Mouse (Mus musculus) G1E (cell line): ENCODE data around the gene Fosl1. TPM values are rescaled to one million over a fixed set of nuclear protein-coding genes. Genes with fewer than 3 reads are reported as not detected.
A peak's percentile ranks its signal among the peaks of the same experiment; 100 is the strongest.

Source experiments
- ATAC-seq: 2 replicates; pipeline ENCODE4 v1.8.0; 2016; ENCODE audit warnings: mild to moderate bottlenecking; ENCODE audit not compliant: insufficient number of reproducible peaks, poor library complexity, low FRiP score, severe bottlenecking; ENCODE audit errors: extremely low read depth
- DNase-seq: peaks from one replicate; pipeline ENCODE4 v3.0.0; 2012; ENCODE audit warnings: low spot score
- H3K27me3 ChIP-seq: 2 replicates; pipeline ENCODE4 v1.6.1; 2012; ENCODE audit warnings: mild to moderate bottlenecking, low read length, inconsistent platforms; ENCODE audit not compliant: insufficient read depth
- H3K36me3 ChIP-seq: replicated peaks from 2 replicates; pipeline ENCODE3; 2012; ENCODE audit warnings: mild to moderate bottlenecking, inconsistent platforms
- H3K4me1 ChIP-seq: 2 replicates; pipeline ENCODE4 v1.6.1; 2012; ENCODE audit warnings: low read depth, low read length, inconsistent platforms, mixed read lengths; ENCODE audit not compliant: insufficient read depth
- H3K4me3 ChIP-seq: 2 replicates; pipeline ENCODE4 v1.5.1; 2012; ENCODE audit warnings: low read depth, mild to moderate bottlenecking, inconsistent platforms, low read length, moderate library complexity, mixed read lengths
- H3K9me3 ChIP-seq: replicated peaks from 2 replicates; pipeline ENCODE4 v1.6.1; 2012; ENCODE audit warnings: inconsistent platforms
- CTCF ChIP-seq: IDR thresholded peaks from 2 replicates; pipeline ENCODE4 v1.5.1; 2012; ENCODE audit warnings: low read depth, low read length, inconsistent platforms, mixed read lengths
- GATA1 ChIP-seq: IDR thresholded peaks from 2 replicates; pipeline ENCODE4 v1.6.1; 2012; ENCODE audit warnings: borderline replicate concordance, low read length, inconsistent platforms, mixed read lengths
- GATA2 ChIP-seq: IDR thresholded peaks from 2 replicates; pipeline ENCODE4 v1.6.1; 2012; ENCODE audit warnings: low read depth, low read length, inconsistent platforms, borderline replicate concordance
- POLR2AphosphoS5 ChIP-seq: IDR thresholded peaks from 2 replicates; pipeline ENCODE4 v1.6.1; 2012; ENCODE audit warnings: low read depth, low read length, inconsistent platforms; ENCODE audit not compliant: insufficient replicate concordance
- TAL1 ChIP-seq: conservative IDR thresholded peaks from 2 replicates; pipeline ENCODE4 v1.6.1; 2012; ENCODE audit warnings: low read depth, low read length, inconsistent platforms, mixed read lengths
- polyA plus RNA-seq: library from polyadenylated mRNA; stranded (reverse); fragments of >175 nt; gene quantifications from 2 replicates; pipeline ENCODE4 v1.2.3, GENCODE M21; 2012
- total RNA-seq, 2 experiments: library from RNA; stranded (forward) in 1 of 2; stranded (reverse) in 1 of 2; fragments of 200-1000 nt in 1 of 2; fragments of >200 nt in 1 of 2; fragmentation: Nextera tagmentation in 1 of 2; gene quantifications; 2 replicates each; pipeline ENCODE4 v1.2.3; 2014 to 2017

The Fosl1 gene
- total and polyA plus RNA-seq, 3 experiments = 0.90 to 3.4 (median 1.9) TPM

DNA sequence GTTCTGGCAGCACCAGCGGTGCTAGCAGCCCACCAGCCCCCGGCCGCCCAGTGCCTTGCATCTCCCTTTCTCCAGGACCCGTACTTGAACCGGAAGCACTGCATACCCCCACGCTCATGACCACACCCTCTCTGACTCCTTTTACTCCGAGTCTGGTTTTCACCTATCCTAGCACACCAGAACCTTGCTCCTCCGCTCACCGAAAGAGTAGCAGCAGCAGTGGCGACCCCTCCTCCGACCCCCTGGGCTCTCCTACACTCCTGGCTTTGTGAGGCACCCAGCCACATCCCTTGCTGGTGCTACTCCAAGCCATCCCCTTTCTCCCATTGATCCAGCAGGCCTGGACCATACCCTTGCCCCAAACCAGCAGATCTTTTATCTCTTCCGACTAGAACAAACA lies 7.7 kb downstream of the Fosl1 start:
- TF ChIP-seq GATA1 (no peak), POLR2AphosphoS5 (no peak), CTCF (no peak), TAL1 (no peak), GATA2 (no peak)
- Histone ChIP-seq H3K4me1 (peaks cover 61% of the 10 kb centered on the region), H3K4me3 (peak overlapping the region; percentile 20; the same call in 1 of the 2 replicates), H3K36me3 (peaks cover 58% of the 10 kb centered on the region), H3K27me3 (no peaks in the 10 kb centered on the region), H3K9me3 (no peaks in the 10 kb centered on the region)
- DNase-seq = no peak
- no peak for ATAC-seq

DNA sequence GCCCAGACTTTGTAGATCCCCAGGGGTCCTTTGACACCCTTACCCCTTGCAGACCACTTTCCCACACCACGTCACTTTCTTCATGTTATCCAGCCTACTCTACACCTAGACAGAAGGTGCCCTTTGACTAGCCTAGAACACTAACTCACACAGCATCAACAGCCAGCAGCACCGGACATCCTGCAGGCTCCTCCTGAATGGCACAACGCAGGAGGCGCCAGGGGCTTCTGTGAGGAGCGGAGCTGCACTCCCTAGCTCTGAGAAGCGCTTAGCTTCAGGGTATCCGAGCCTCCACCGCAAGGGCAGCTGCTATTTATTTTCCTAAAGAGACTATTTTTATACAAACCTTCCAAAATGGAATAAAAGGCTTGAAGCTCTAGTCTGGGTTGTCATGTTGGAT lies 8.2 kb downstream of the Fosl1 start:
- DNase-seq (no peak), ATAC-seq (no peak)
- H3K9me3 ChIP-seq = no peaks in the 10 kb centered on the region
- H3K4me1 ChIP-seq = peaks cover 62% of the 10 kb centered on the region
- H3K27me3 ChIP-seq = no peaks in the 10 kb centered on the region
- H3K4me3 ChIP-seq = peak overlapping the region; percentile 49; the same call in 1 of the 2 replicates
- H3K36me3 ChIP-seq = peaks cover 53% of the 10 kb centered on the region
- no peak for TF ChIP-seq GATA2
- TF ChIP-seq TAL1 = no peak

DNA sequence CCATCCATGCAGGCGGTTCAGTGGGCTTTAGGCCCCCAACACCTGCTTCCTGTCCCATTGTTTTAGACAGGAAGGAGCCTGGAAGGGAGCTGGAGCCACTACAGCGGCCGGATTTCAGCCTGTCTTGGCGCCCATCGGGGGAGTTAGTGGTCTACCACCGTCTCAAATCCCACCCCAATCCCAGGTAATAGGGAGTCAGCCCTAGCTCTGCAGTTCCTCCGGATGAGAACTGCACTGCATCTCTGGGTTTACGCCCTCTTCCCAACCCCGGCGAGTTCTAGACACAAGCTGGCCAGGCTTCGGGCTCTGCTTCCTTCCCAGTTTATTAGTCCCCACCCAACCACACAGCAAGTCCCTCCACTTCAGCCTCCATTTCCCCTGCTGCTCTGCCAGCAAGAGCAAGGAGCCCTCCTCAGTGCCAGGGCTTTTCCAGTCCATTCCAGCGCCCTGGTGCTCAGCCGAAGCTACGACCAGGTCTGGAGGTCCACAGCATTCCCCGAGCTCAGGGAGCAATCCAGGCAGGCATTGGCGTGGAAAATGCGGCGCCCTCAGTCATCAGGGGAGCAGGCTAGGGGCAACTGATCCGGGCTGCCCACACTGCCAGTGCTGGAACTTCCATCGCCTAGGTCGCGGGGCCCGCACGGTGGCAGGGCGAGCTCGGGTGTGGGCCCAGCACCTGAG lies 9.0 kb downstream of the Fosl1 start:
- peak; percentile 50 for DNase-seq
- H3K36me3 ChIP-seq = peaks cover 48% of the 10 kb centered on the region
- no peak for ATAC-seq

DNA sequence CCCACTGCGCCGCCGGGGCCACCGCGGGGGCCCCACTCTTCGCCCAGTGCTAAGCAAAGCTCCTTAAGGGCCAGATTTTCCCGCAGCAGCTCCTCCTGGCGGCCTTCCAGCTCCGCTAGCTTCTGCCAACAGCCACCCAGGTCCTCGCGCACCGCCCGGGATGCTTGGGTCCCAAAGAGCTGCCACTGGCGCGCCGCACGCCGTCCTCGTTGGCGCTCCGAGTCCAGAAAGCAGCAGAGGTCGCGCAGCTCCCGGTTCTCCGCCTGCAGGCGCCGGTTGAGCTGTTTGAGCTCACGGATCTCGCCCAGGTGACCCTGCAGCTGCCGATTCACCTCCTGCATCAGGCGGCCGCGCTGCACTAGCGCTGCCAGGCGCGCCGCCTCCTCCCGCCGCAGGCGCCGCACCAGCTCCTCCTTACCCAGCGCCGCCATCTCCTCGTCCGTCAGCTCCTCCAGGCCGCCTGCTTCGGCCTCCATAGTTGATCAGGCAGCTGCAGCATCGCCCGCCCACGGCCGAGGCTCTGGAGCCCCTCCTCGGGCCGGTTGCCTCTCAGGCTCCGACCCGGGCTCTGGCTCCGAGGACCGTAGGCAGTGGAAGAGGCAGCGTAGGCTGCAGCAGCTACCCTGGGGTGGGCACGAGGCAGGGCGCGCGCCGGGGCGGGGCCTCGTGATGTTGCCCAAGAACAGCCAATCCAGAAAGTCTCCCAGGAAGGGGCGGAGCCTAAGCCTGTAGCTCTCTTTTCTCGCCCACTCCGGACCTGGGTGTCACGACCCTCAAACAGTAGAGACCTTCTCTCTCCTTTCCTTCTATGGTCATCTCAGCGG lies 9.8 kb downstream of the Fosl1 start:
- peak overlapping the region; percentile 89 for H3K4me3 ChIP-seq
- TF ChIP-seq POLR2AphosphoS5 = no peak
- TF ChIP-seq TAL1 = no peak
- no peak for TF ChIP-seq GATA1
- no peak for TF ChIP-seq CTCF
- TF ChIP-seq GATA2 = no peak
- peaks cover 48% of the 10 kb centered on the region for H3K36me3 ChIP-seq
- ATAC-seq (peak; percentile 66), DNase-seq (peak; percentile 82)
- H3K27me3 ChIP-seq = no peaks in the 10 kb centered on the region
- H3K9me3 ChIP-seq = no peaks in the 10 kb centered on the region
- peaks cover 72% of the 10 kb centered on the region for H3K4me1 ChIP-seq

More for the DNA sequence above, 9.0 kb downstream of the Fosl1 start:
- no peaks in the 10 kb centered on the region for H3K9me3 ChIP-seq
- H3K4me3 ChIP-seq = peak overlapping the region; percentile 89
- no peaks in the 10 kb centered on the region for H3K27me3 ChIP-seq
- no peak for TF ChIP-seq CTCF
- TF ChIP-seq POLR2AphosphoS5 = no peak
- no peak for TF ChIP-seq TAL1
- TF ChIP-seq GATA2 = no peak
- peaks cover 71% of the 10 kb centered on the region for H3K4me1 ChIP-seq

DNA sequence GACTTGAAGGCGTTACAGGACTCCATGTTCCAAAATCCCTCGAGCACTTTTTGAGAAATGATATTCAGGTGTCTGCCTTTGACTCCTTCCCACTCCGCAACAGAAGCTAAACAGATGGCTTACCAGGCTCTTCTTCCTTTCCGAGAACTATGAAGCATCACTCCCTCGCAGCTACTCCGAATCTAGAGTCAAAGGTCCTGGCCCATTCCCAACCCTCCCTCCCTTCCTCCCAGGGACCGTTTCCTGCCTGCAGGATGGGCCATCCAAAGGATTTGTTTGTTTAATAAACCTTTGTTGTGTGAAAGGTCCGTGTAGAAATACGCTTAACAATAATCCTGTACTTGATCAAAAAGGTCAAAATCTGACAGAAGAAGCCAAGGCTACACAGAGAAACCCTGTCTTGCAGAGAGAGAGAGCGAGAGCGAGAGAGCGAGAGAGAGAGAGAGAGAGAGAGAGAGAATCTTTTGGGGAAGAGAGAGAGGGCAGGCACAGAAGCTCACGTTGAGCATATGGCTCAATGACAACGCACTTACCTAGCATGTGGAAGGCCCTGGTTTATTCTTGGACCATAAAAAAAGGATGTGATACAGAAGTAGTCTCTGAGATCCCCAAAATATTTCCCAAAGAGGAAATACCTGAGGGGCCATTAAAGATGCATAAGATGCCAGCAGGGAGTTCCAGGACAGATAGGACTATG lies 10.5 kb downstream of the Fosl1 start, which contains the start of gene Ccdc85b:
Ccdc85b (minus strand) TSS at position 149 of the 697 bp plus-strand sequence.
- H3K4me3 ChIP-seq = peak within 1 kb of the TSS; percentile 89
- peaks cover 72% of the 10 kb centered on the region for H3K4me1 ChIP-seq
- TF ChIP-seq POLR2AphosphoS5 (no peak), TAL1 (no peak), CTCF (no peak), GATA2 (no peak), GATA1 (no peak)
- no peak for DNase-seq
- H3K27me3 ChIP-seq = no peaks in the 10 kb centered on the region
- ATAC-seq = no peak
- peaks cover 52% of the 10 kb centered on the region for H3K36me3 ChIP-seq
- no peaks in the 10 kb centered on the region for H3K9me3 ChIP-seq

DNA sequence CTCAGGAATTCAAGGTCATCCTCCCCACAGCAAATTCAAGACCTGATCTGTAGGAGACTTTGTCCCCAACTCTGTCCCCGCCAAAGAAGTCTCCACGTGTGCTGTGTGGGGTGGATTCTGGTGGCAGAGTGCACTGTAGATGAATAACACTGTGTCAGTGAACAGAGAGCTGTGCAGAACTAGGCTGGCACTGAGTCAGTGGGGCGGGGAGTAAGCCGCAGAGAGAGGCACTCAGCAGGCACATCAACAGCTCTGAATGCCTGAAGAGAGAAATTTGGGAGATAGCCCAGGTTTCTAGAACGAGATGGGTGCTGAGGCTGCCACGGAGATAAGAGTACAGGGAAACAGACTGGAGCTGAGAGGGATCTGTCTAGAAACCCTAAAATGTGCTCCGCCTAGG lies 11.7 kb downstream of the Fosl1 start:
- Histone ChIP-seq H3K27me3 (no peaks in the 10 kb centered on the region), H3K4me1 (peaks cover 80% of the 10 kb centered on the region), H3K9me3 (no peaks in the 10 kb centered on the region), H3K36me3 (peaks cover 54% of the 10 kb centered on the region), H3K4me3 (no peak overlapping the region)
- ATAC-seq (no peak), DNase-seq (no peak)
- TF ChIP-seq GATA2 = no peak
- no peak for TF ChIP-seq CTCF
- TF ChIP-seq TAL1 = no peak
- TF ChIP-seq POLR2AphosphoS5 = no peak
- no peak for TF ChIP-seq GATA1
